Mouse (Mus musculus): ENCODE results near the gene Dennd1a. TPM values are rescaled to one million over a fixed set of nuclear protein-coding genes. Genes with fewer than 3 reads are reported as not detected.

Dennd1a gene
- polyA plus RNA-seq, 1 experiment = 20.8 TPM

DNA sequence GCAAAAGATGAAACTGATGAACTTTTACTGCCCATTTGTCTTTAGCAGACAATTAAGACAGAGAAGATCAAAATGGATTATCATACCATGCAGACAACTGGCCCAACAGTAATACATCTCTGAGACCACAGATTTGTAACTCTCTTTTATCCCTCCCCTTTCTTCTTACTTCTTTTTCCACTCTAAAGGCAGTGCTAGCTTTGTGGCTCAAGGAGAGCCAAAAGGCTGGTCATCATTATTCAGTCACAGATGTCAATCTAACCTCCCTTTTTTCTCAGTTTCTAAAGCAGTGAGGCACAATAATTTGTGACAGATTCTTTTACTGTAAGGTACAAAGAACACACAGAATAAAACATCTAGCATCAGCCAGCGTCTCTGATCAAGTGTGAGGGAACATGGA is 130.2 kb downstream of the Dennd1a start:
- Histone ChIP-seq H3K4me3 (replicated peaks; ENCODE audit: extremely low read depth, low read depth, low read length) (no peak overlapping the region), H3K4me1 (ENCODE audit: control insufficient read depth, insufficient read depth, low read length) (no peaks in the 10 kb centered on the region)
- WGBS = 68% methylated on average over 1 of the region's 1 CpGs
- DNase-seq = no peak
- TF ChIP-seq CTCF (IDR thresholded peaks at IDR 0.05; ENCODE audit: insufficient read depth, low read length) (no peak), POLR2A (IDR thresholded peaks at IDR 0.05; ENCODE audit: borderline replicate concordance, extremely low read depth, low read depth, low read length) (no peak)

DNA sequence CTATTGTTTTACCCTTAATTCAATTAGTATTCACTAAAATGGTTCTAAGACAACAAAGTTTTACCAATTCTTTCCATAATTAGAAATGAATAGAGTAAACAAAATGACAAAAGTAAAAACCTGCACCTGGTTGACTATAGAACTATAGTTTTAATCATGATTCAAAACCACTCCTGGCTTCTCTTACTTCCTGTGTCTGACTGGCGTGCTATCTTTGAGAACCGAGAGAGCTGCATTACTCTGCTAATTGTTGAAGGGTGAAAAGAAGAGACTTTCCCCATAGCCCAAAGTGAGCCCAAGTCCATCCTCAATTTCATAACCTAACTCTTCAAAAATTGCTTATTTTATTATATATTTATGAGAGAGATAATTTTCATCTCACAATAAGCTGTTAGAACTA is 131.2 kb downstream of the Dennd1a start:
- DNase-seq = no peak
- Histone ChIP-seq H3K4me3 (replicated peaks; ENCODE audit: extremely low read depth, low read depth, low read length) (no peak overlapping the region), H3K4me1 (ENCODE audit: control insufficient read depth, insufficient read depth, low read length) (no peaks in the 10 kb centered on the region)
- TF ChIP-seq CTCF (IDR thresholded peaks at IDR 0.05; ENCODE audit: insufficient read depth, low read length) (no peak), POLR2A (IDR thresholded peaks at IDR 0.05; ENCODE audit: borderline replicate concordance, extremely low read depth, low read depth, low read length) (no peak)
- 73% methylated on average over 2 of the region's 2 CpGs for WGBS

DNA sequence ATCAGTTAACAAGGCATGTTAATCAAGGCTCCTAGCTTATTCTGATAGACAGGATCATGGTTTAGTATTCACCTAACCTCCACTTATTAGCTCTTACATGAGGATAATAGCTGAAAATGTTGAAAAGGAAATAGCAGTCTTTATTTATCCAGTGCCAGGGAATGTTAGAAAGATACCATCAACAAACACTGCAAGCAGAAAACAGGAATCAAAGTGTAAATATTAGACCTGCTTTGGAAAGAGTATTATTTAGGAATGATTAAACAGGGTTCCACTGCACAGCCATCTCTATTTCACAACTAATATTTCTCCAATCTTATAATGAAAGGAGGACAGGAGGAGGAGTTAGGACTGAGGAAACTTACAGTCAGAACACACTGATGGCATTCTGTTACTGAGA is 142.4 kb downstream of the Dennd1a start:
- TF ChIP-seq POLR2A (IDR thresholded peaks at IDR 0.05; ENCODE audit: borderline replicate concordance, extremely low read depth, low read depth, low read length) (no peak), CTCF (IDR thresholded peaks at IDR 0.05; ENCODE audit: insufficient read depth, low read length) (no peak)
- Histone ChIP-seq H3K4me1 (ENCODE audit: control insufficient read depth, insufficient read depth, low read length) (peaks cover 2% of the 10 kb centered on the region; the same call in 1 of the 2 replicates), H3K4me3 (replicated peaks; ENCODE audit: extremely low read depth, low read depth, low read length) (no peak overlapping the region)
- no peak for DNase-seq

DNA sequence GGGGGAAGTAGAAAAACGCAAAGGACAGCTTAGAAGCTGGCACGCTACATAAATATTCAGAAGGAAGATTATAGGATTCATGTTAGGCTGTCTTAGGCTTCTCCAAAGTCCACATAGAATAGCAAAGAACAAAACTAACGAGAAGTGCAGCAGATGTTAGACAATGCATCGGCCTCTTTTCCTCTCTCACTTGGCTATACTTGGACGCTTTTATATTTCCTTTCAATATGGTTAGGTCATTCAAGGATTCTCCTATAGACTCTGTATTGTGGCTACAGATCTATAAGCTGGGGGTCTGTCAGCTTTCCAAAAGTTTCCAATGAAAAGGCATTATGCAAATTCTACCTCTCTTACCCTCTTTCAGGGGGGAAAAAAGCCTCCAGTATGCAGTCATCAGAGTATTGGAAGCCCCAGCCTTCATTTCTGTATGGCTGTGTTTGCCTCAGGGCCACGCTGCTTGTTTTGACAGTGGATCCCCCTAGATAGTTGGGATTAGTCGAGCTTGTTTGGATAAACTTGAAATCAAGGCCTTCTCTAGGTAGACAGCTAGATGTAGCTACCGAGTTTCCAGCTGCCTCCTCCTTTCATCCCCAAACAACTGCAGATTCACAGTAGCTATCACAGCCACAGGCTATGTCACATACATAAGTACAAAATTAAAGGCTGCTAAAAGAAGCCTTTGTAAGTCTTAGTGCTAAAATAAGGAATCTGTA is 143.0 kb downstream of the Dennd1a start:
- H3K4me1 ChIP-seq (ENCODE audit: control insufficient read depth, insufficient read depth, low read length) = peaks cover 2% of the 10 kb centered on the region; the same call in 1 of the 2 replicates
- no peak overlapping the region for H3K4me3 ChIP-seq (replicated peaks; ENCODE audit: extremely low read depth, low read depth, low read length)
- TF ChIP-seq CTCF (IDR thresholded peaks at IDR 0.05; ENCODE audit: insufficient read depth, low read length) (no peak), POLR2A (IDR thresholded peaks at IDR 0.05; ENCODE audit: borderline replicate concordance, extremely low read depth, low read depth, low read length) (no peak)
- 67% methylated on average over 8 of the region's 8 CpGs for WGBS
- DNase-seq = no peak

DNA sequence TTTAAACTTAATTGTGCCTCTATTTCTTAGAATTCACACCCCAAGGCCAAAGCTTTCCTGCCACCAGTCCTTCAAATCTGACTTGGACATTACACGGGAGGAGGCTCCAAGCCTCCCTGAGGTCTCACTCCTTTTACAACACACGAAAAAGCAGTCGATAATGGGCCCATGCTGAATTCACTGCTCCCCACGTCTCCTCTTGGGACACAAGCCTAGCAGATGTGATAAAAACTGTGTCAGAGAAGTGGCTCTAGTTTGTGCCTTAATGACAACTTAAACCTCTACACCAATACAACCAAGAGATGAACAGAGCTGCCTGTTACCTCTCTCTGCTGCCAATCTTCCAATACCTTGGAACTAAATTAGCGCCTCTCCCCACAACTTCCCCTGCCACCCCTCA is 144.3 kb downstream of the Dennd1a start:
- WGBS = 75% methylated on average over 5 of the region's 5 CpGs

DNA sequence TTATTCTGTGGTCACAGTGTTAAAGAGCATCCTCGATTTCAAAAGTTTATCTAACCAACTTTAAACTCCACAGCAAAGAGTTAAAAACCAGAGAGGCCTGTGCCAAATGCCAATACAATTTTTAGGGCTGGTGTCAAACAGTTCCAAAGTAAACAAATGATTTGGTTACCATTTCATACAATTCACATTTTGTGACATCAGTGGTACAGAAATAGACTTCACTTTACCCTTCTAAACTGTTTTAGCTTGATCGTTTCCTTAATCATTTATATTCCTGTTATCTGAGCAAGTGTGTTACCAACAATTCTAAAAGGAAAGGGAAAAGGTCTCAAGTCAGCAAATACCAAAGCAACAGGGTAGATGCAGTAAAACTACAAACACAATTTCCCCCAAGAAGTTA is 145.0 kb downstream of the Dennd1a start:
- DNase-seq = no peak
- Histone ChIP-seq H3K4me1 (ENCODE audit: control insufficient read depth, insufficient read depth, low read length) (peaks cover 2% of the 10 kb centered on the region; the same call in 1 of the 2 replicates), H3K4me3 (replicated peaks; ENCODE audit: extremely low read depth, low read depth, low read length) (no peak overlapping the region)
- 30% methylated on average over 2 of the region's 2 CpGs for WGBS
- TF ChIP-seq POLR2A (IDR thresholded peaks at IDR 0.05; ENCODE audit: borderline replicate concordance, extremely low read depth, low read depth, low read length) (no peak), CTCF (IDR thresholded peaks at IDR 0.05; ENCODE audit: insufficient read depth, low read length) (no peak)

More for the DNA sequence above, 144.3 kb downstream of the Dennd1a start:
- TF ChIP-seq CTCF (IDR thresholded peaks at IDR 0.05; ENCODE audit: insufficient read depth, low read length) (no peak), POLR2A (IDR thresholded peaks at IDR 0.05; ENCODE audit: borderline replicate concordance, extremely low read depth, low read depth, low read length) (no peak)
- peaks cover 2% of the 10 kb centered on the region; the same call in 1 of the 2 replicates for H3K4me1 ChIP-seq (ENCODE audit: control insufficient read depth, insufficient read depth, low read length)
- no peak for DNase-seq
- no peak overlapping the region for H3K4me3 ChIP-seq (replicated peaks; ENCODE audit: extremely low read depth, low read depth, low read length)

DNA sequence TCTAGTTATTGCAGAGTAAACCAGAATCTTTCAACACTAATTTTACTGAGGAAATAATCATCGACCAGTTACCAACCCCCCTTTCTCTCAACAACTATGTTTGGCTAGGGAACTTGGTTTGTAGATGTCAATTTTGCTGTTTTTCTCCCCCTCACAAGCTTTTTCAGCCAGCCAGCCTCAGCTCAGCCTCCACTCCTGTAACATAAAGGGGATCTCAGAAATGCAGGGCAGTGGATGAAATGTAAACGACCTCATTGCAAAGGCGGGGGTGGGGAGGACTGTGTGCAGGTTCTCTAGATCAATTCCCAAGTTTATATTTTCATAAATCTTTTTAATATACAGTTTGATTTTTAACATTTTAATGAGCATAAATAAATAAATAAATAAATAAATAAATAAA is 147.7 kb downstream of the Dennd1a start:
- Histone ChIP-seq H3K4me1 (ENCODE audit: control insufficient read depth, insufficient read depth, low read length) (no peaks in the 10 kb centered on the region), H3K4me3 (replicated peaks; ENCODE audit: extremely low read depth, low read depth, low read length) (no peak overlapping the region)
- no peak for DNase-seq
- no peak for TF ChIP-seq POLR2A (IDR thresholded peaks at IDR 0.05; ENCODE audit: borderline replicate concordance, extremely low read depth, low read depth, low read length)
- no peak for TF ChIP-seq CTCF (IDR thresholded peaks at IDR 0.05; ENCODE audit: insufficient read depth, low read length)
- WGBS = 76% methylated on average over 3 of the region's 3 CpGs

DNA sequence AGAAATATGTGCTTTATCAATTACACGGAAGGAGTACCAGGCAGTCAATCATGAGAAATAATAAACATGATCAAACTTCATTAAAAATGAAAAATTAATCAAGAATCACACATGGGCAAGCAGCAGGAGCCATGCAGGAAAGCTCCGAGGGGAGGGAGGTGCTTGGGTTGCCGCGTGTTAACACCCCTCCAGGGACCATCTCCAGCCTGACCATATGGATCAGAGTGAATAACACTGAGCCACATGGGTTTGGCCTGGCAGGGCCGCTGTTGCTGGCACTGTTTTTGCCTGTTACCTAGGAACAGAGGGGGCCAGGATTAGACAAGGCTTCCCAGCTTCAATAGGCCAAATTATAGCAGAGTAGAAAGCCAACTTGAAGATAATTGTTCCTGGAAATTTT is 150.1 kb downstream of the Dennd1a start:
- Histone ChIP-seq H3K4me3 (replicated peaks; ENCODE audit: extremely low read depth, low read depth, low read length) (no peak overlapping the region), H3K4me1 (ENCODE audit: control insufficient read depth, insufficient read depth, low read length) (no peaks in the 10 kb centered on the region)
- WGBS = 67% methylated on average over 5 of the region's 5 CpGs
- no peak for TF ChIP-seq CTCF (IDR thresholded peaks at IDR 0.05; ENCODE audit: insufficient read depth, low read length)
- TF ChIP-seq POLR2A (IDR thresholded peaks at IDR 0.05; ENCODE audit: borderline replicate concordance, extremely low read depth, low read depth, low read length) = no peak
- DNase-seq = no peak

DNA sequence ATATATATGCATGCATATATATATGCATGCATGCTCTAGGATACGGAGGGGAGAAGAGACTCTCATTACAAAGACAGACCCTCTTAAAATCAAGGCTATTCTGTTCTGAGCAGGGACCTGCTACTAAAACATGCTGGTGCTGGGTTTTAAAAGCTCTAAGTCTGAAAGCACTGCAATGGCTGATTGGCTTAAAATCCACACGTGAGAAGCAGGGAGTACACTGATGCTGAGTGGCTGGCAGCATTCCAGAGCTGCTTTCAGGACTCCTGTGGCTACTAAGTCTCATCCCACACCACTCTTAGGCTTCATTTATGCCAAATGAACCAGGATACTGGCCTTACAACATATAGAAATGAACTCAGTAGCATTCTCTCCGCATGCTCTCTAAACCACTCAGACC is 151.8 kb downstream of the Dennd1a start:
- 73% methylated on average over 3 of the region's 3 CpGs for WGBS
- no peak for DNase-seq
- Histone ChIP-seq H3K4me1 (ENCODE audit: control insufficient read depth, insufficient read depth, low read length) (0 out of 2 replicates have a peak, but pooled peaks cover 2% of the 10 kb centered on the region), H3K4me3 (replicated peaks; ENCODE audit: extremely low read depth, low read depth, low read length) (no peak overlapping the region)
- no peak for TF ChIP-seq CTCF (IDR thresholded peaks at IDR 0.05; ENCODE audit: insufficient read depth, low read length)
- TF ChIP-seq POLR2A (IDR thresholded peaks at IDR 0.05; ENCODE audit: borderline replicate concordance, extremely low read depth, low read depth, low read length) = no peak
